Mouse (Mus musculus): ENCODE results near the gene Arntl2.

GRCm38 (mm10) chr6:146770005-146770745, 25.7 kb upstream of the Arntl2 start:
- TF ChIP-seq POLR2A (IDR thresholded peaks at IDR 0.05; ENCODE audit: extremely low read depth, insufficient read depth, low read length) (no peak), CTCF (IDR thresholded peaks at IDR 0.05; ENCODE audit: low read depth, low read length) (no peak)

All from liver, adult 2 months (tissue).